ENCODE assay signal across 25 mouse cellular contexts in genomic region chr4:95101684-95102083, GRCm38 (mm10).
"Had no signal": no experiment of that assay in that cellular context is flagged by ENCODE, and none has a peak within 500 bp of the region (broad histone marks: within the 10 kb centered on the region; RNA-seq: fewer than 3 reads in every experiment).

No protein-coding gene starts in this region.

- H3K27me3 ChIP-seq: heart, embryonic 13.5 days; heart, embryonic 15.5 days; hindbrain, embryonic 13.5 days; hindbrain, embryonic 15.5 days; kidney, embryonic 15.5 days; limb, embryonic 15.5 days had no signal

- H3K9me3 ChIP-seq: heart, embryonic 15.5 days; hindbrain, embryonic 15.5 days; kidney, embryonic 15.5 days; limb, embryonic 15.5 days; liver, embryonic 13.5 days had no signal

- H3K27ac ChIP-seq: heart, embryonic 13.5 days; heart, embryonic 15.5 days; hindbrain, embryonic 13.5 days; hindbrain, embryonic 15.5 days; hindbrain, postnatal 0 days; kidney, embryonic 15.5 days; kidney, postnatal 0 days; limb, embryonic 13.5 days; limb, embryonic 15.5 days; liver, embryonic 13.5 days had no signal

- ATAC-seq: hindbrain, postnatal 0 days; intestine, embryonic 16.5 days had no signal

- DNase-seq: gastrocnemius, postnatal 14 days; gastrocnemius, postnatal 36 days; heart, adult 18-20 months; heart, postnatal 14 days; kidney, adult 11 months; kidney, adult 2 months; kidney, adult 9 months; kidney, postnatal 14 days; kidney, postnatal 36 days; layer of hippocampus, adult 9-11 months; layer of hippocampus, postnatal 36 days; left cerebral cortex, postnatal 4 days; liver, embryonic 13.5 days had no signal

- H3K36me3 ChIP-seq: heart, embryonic 13.5 days; heart, embryonic 15.5 days; hindbrain, embryonic 13.5 days; hindbrain, embryonic 15.5 days; kidney, embryonic 15.5 days; limb, embryonic 15.5 days; liver, embryonic 13.5 days had no signal

- H3K4me2 ChIP-seq: heart, embryonic 11.5 days; heart, embryonic 13.5 days; heart, embryonic 15.5 days; hindbrain, embryonic 13.5 days; hindbrain, embryonic 15.5 days; kidney, embryonic 15.5 days; limb, embryonic 13.5 days; limb, embryonic 15.5 days; liver, embryonic 11.5 days; liver, embryonic 13.5 days had no signal

- H3K4me3 ChIP-seq: heart, embryonic 13.5 days; heart, embryonic 15.5 days; hindbrain, embryonic 13.5 days; hindbrain, embryonic 15.5 days; kidney, embryonic 15.5 days; limb, embryonic 13.5 days; limb, embryonic 15.5 days; liver, embryonic 13.5 days had no signal
